Mouse (Mus musculus) kidney, adult 11 months (tissue): ENCODE measurements around the gene Atxn3.
"Not testable (repeated sequence)": the region's sequence is repeated elsewhere in the genome, so short reads cannot be mapped to it uniquely, and the experiment has no call there.

Experiments
- DNase-seq: peaks from one replicate; pipeline ENCODE4 v3.0.0; 2022

Atxn3 gene

DNA sequence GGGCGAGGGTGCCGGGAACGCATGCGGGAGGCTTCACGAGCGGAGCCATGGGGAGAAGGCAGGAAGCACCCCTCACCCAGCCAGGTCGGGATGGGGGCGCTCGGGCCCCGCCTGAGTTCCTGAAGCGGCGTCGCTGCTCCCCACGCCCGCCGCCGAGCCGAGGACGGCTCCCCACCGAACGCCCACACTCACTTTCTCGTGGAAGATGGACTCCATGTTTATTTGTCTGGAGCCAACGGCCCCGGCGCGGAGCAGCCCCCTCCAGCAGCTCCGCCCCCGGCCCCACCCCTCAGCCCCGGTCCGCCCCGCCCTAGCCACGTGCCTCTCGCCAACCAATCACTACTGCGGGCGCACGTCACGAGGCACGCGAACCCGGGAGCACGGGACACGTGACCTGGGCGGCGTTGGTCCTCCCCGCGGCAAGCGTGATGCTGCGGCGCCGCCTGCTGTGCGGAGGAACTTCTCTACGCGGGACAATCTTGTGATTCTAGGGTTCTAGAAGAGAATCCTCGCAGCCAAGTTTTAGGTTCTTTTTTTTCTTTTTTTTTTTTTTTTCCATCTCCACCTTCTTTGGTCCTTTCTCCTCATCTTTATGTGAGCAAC lies at the start of gene Atxn3:
TSS of gene Atxn3 (minus strand) at position 305 of the 603 bp plus-strand sequence.
- DNase-seq: peak; percentile 96

GRCm38 (mm10) chr12:102000785-102001184 lies 42.7 kb upstream of the Atxn3 start:
- DNase-seq: no peak

DNA sequence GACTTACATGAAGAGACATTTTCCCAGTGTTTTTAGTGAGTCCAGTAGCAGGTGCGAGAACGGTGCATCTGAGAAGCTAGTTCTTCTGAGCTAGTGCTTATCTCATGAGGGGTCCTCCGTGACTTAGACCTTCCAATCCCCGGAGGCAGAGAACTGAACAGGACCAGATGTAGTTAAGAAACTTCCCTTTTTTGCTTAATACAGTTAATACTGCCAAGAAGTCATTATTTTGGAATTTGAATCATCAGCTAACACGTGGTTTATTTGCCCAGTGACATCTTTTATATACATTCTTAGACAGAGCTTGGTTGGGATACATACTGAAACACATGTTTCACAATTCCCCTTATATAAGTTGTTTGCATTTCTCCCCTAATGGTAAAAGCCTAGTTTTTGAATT lies 40.9 kb upstream of the Atxn3 start:
- DNase-seq: no peak

- no peak for DNase-seq
These were observed 36.8 kb upstream of the Atxn3 start for GRCm38 (mm10) chr12:101994576-101995467.

GRCm38 (mm10) chr12:101987659-101988058 lies 29.6 kb upstream of the Atxn3 start:
- DNase-seq: no peak

GRCm38 (mm10) chr12:101985110-101985509 lies 27.1 kb upstream of the Atxn3 start:
- no peak for DNase-seq

DNA sequence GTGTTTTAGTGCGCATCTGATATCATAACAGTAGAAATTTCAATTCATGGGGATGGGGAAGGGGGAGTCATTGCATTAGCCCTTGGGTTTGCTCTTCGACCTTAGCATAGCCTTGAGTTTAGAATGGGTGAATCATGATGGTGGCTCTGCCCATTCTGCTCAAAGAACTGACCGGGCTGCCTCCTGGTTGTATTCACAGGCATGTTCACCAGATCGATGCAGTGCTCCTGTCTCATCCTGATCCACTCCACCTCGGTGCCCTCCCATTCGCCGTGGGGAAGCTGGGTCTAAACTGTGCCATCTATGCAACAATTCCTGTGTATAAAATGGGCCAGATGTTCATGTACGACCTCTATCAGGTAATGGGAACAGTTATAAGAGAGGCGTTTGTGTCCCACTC lies 24.9 kb upstream of the Atxn3 start:
- DNase-seq: no peak

DNA sequence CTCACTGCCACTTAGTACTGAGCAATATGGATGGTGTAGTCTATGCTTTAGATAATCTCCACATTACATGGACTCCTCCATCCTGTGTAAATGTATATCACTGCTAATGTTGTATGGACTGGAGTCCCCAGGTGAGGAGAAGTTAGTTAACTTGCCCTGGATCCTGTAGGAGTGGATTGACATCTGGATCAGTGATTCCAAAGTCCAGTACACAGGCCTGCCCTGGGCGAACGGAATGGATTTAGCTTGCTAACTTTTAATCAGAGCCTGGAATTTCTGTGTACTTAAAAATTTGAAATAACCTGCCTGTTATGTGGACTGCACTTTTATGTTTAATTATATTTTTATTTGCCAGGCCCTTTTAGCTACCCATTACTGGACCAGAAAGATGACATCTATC lies 23.5 kb upstream of the Atxn3 start:
- peak; percentile 15 for DNase-seq

- no peak for DNase-seq
These were observed 22.2 kb upstream of the Atxn3 start for GRCm38 (mm10) chr12:101980266-101980665.

- no peak for DNase-seq
These were observed 21.2 kb upstream of the Atxn3 start for GRCm38 (mm10) chr12:101979213-101979750.

DNA sequence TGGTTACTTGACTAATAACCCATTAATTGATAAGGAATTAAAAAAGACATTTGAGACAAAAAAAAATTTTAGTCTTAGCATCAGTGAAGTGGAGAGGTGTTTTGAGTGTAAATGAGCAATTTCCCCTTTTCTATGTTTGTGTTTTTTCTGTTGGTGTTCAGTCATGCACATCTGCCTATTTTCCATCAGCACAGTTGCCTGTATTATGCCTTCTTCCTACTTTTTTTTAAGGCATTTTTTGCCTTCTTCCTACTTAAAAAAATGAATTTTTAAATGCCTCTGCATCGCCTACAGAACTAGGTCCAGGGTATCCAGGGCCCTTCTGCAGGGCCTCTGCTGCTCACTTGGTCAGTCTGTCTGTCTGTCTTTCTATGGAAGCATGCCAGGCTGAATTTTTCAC lies 20.5 kb upstream of the Atxn3 start:
- no peak for DNase-seq

DNA sequence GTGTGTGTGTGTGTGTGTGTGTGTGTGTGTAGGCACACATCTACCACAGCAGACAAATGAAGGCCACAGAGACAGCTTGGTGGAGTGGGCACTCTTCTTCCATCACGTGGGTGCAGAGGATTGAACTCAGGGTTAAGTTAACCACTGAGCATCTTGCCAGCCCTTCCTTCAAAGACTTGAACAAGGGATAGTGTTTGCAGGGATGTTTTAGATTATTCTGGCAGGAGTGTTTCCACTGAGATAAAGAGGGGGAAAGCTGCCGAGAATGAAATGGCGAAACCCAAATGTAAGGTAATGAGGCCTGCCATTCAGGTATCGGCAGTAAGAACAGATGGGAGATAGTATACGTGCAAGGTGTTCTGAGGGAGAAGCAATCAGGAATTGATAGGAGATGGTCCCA lies 20.1 kb upstream of the Atxn3 start:
- DNase-seq: no peak

- DNase-seq: no peak
These were observed 19.4 kb upstream of the Atxn3 start for GRCm38 (mm10) chr12:101977404-101977915.

DNA sequence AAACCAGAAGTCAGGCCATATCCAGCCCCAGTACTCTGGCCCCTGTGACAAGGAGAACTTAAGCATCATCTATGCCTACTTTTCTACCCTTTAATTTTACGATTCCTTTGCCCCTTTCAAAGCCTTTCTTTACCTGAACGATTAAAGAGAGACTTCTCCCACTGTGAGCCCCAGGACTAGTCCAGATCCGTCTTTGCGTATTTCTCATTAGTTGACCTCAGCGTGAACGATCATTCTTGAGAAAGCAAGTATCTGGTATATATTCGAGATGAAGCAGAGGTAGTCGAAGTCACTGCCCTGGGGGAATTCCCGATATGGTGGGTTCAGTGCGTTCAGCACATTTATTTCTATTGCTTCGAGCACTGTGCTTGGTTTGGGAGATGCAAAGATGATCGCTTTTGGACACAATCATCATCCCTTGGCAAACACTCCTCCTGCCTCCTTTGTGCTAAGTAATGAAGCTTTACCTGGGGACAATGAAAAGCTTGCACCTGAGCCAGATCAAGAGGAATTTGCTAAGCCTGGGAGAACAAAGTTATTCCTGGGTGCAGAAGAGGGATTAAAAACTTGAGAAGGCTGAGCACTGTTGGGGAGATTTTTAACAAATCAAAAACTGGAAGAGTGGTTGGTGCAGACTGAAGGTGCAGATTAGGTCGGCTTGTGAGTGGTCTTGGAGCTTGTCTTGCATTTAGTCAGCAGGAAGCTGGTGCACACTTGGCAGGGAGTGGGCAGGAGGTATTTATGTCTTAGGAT lies 18.8 kb upstream of the Atxn3 start:
- DNase-seq: no peak

DNA sequence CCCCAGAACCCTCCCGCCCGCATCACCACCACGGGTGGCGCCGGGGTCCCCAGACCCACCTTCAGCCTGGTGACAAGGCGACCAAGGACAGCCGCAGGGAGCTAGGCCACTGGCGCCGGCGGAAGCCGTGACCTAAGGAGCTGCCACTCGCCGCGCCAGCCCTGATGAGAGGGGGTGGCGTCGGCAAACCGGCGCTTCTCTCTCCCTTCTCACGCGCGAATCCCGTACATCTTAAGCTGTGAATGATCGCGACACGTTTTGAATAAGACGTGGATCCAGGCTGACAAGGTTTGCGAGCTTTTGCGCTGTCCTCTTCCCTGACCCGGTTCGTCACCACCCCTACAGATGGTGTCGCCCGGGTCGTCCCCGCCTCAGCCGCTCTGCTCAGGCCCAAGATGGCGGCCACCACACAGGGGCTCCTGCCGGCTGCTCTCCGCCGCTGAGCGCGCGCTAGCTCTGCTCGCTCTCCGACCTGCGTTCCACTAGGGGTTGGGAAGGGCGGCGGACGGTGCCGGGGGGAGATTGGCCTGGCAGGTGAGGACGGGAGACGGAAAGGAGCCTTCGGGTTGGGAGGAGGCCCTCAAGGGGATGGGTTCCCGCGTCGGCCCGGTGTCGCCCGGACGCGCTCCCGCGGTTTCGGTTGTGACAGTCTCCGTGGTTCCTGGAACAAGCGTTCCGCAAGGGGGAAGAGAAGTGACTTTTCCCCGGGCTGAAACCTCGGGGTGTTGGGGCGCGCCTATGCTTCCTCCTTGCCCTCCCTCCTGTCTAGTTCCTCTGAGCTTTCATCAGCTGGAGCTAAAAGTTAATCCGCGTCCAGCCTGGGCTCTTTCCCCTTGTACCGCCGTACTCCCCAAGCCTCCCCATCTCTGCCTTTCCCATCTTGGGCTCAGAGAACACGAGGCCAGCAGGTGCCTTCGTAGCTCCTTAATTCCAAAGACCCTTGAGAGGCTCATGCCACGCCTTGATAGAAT lies 17.8 kb upstream of the Atxn3 start, which contains the start of gene Cpsf2:
TSS of gene Cpsf2 (plus strand) at position 388 of the 971 bp plus-strand sequence.
- DNase-seq: peak; percentile 84

GRCm38 (mm10) chr12:101975167-101975600 lies 17.1 kb upstream of the Atxn3 start:
- DNase-seq: peak; percentile 6

DNA sequence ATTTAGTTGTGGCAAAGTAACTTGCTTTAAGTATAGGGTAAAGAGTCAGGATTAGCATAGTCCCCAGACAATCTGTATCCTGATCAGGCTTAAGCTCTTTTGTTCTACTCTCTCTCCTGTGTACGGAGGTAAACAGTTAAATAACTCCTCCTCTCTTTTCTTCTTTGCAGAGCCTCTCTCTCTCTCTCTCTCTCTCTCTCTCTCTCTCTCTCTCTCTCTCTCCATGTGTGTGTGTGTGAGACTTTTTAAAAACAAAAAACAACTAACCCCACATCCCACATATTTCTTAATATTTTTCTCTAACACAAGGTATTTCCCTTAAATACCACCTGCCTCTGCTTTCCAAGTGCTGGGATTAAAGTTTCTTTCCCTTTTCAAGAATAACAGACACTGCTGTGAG lies 16.5 kb upstream of the Atxn3 start:
- DNase-seq: no peak

GRCm38 (mm10) chr12:101972230-101972629 lies 14.2 kb upstream of the Atxn3 start:
- DNase-seq: no peak

DNA sequence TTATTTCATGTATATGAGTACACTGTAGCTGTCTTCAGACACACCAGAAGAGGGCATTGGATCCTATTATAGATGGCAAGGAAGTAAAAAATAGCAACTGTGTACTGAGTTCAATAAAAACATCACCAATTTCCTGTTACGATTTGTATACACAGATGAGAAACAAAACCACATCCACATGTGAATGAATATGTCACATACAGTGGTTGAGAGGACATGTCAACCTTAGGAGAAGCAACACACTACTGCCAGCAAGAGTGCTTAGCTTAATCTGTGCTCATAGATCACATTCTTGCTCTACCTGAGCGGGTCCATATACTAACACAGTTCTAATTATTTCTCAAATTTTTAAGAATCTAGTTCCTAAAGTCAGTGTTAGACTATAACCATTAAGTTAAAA lies 13.3 kb upstream of the Atxn3 start:
- no peak for DNase-seq

- not testable (repeated sequence) for DNase-seq
These were observed 1.1 kb upstream of the Atxn3 start for GRCm38 (mm10) chr12:101958960-101959780.

DNA sequence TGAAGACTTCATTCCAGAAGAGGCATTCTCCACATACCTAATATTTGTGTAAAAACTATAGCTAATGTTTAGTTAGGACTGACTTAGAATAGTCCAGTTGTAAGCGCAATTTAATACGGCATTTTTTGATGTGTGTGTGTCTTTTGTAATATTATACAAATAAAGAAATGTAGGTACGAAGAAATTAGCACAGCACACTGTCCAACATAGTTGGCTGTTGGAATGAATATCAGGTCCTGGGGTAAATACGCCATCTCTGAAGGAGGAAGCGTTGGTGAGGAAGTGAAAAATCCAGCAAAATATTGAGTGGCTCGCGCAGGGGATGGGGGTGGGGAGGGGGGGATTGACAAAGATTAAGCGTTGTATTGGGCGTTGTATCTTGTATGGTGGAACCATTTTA lies 510 bp upstream of the Atxn3 start:
- DNase-seq: no peak
